Mouse (Mus musculus): Measurements from ENCODE around the gene Ttc23.

Gene Ttc23

GRCm38 (mm10) chr7:67695906-67696305, 48.7 kb downstream of the Ttc23 start:
- no peak for DNase-seq (ENCODE audit: low spot score in 2 of 2)

GRCm38 (mm10) chr7:67697892-67698630, 50.9 kb downstream of the Ttc23 start:
- no peak for DNase-seq (ENCODE audit: low spot score in 2 of 2)

- no peak for DNase-seq (ENCODE audit: low spot score in 2 of 2)
These were observed 52.1 kb downstream of the Ttc23 start for GRCm38 (mm10) chr7:67699301-67699700.

- DNase-seq (ENCODE audit: low spot score in 2 of 2): no peak
These were observed 53.6 kb downstream of the Ttc23 start for GRCm38 (mm10) chr7:67700846-67701245.

GRCm38 (mm10) chr7:67701252-67701914, 54.2 kb downstream of the Ttc23 start:
- no peak for DNase-seq (ENCODE audit: low spot score in 2 of 2)

- DNase-seq (ENCODE audit: low spot score in 2 of 2): no peak
These were observed 61.0 kb downstream of the Ttc23 start for GRCm38 (mm10) chr7:67708160-67708559.

- no peak for DNase-seq (ENCODE audit: low spot score in 2 of 2)
These were observed 63.0 kb downstream of the Ttc23 start for GRCm38 (mm10) chr7:67710216-67710615.

GRCm38 (mm10) chr7:67713820-67714510, 66.8 kb downstream of the Ttc23 start:
- no peak for DNase-seq (ENCODE audit: low spot score in 2 of 2)

GRCm38 (mm10) chr7:67715176-67715575, 68.0 kb downstream of the Ttc23 start:
- no peak for DNase-seq (ENCODE audit: low spot score in 2 of 2)

GRCm38 (mm10) chr7:67716213-67716878, 69.1 kb downstream of the Ttc23 start:
- DNase-seq (ENCODE audit: low spot score in 2 of 2): no peak

- no peak for DNase-seq (ENCODE audit: low spot score in 2 of 2)
These were observed 69.7 kb downstream of the Ttc23 start for GRCm38 (mm10) chr7:67716925-67717324.

GRCm38 (mm10) chr7:67717520-67717919, 70.3 kb downstream of the Ttc23 start:
- no peak for DNase-seq (ENCODE audit: low spot score in 2 of 2)

GRCm38 (mm10) chr7:67718804-67719203, 71.6 kb downstream of the Ttc23 start:
- no peak for DNase-seq (ENCODE audit: low spot score in 2 of 2)

GRCm38 (mm10) chr7:67722163-67722562, 75.0 kb downstream of the Ttc23 start:
- no peak for DNase-seq (ENCODE audit: low spot score in 2 of 2)

GRCm38 (mm10) chr7:67724536-67724935, 77.3 kb downstream of the Ttc23 start:
- DNase-seq (ENCODE audit: low spot score in 2 of 2): no peak

- DNase-seq (ENCODE audit: low spot score in 2 of 2): no peak
These were observed 77.8 kb downstream of the Ttc23 start for GRCm38 (mm10) chr7:67725016-67725415.

GRCm38 (mm10) chr7:67728203-67728602, 81.0 kb downstream of the Ttc23 start:
- DNase-seq (ENCODE audit: low spot score in 2 of 2): no peak

- no peak for DNase-seq (ENCODE audit: low spot score in 2 of 2)
These were observed 81.6 kb downstream of the Ttc23 start for GRCm38 (mm10) chr7:67728809-67729208.

GRCm38 (mm10) chr7:67730431-67731110, 83.4 kb downstream of the Ttc23 start:
- no peak for DNase-seq (ENCODE audit: low spot score in 2 of 2)

GRCm38 (mm10) chr7:67732276-67732675, 85.1 kb downstream of the Ttc23 start:
- DNase-seq (ENCODE audit: low spot score in 2 of 2): no peak

GRCm38 (mm10) chr7:67740382-67740781, 93.2 kb downstream of the Ttc23 start:
- DNase-seq (ENCODE audit: low spot score in 2 of 2): no peak

GRCm38 (mm10) chr7:67740796-67741195, 93.6 kb downstream of the Ttc23 start:
- no peak for DNase-seq (ENCODE audit: low spot score in 2 of 2)

Measured in frontal cortex, postnatal 25 days (tissue).